Mouse (Mus musculus) G1E-ER4 (cell line): ENCODE measurements at regions not wholly inside any gene's neighbourhood (a gene's known extent, or its start where the extent isn't known, plus 50 kb on each side); places are given as distances from the start of the nearest gene placed in this dataset.

Experiments
- GATA1 ChIP-seq: IDR thresholded peaks from one replicate; pipeline ENCODE4 v1.8.0; 2012; ENCODE audit warnings: low read length, inconsistent platforms

DNA sequence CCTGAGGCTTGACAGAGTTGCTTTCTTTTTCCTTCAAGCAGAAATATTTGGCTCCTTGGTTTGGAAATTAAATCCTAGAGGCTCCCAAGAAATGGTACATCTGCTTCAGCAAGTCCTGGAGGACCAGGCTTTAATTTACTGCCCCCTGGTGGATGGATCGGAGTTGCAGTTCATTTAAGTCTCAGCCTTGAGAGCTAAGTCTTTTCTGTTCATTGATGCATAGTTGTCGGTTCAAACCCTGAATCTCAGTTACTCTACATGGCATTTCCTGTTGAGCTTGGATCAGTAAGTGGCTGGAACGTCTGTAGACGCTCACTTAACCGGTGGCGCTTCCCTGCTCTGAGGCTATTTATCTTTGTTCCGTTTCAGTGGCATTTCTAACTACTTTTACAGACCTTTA lies 422.2 kb downstream of the Efna5 start:
- TF ChIP-seq GATA1 = no peak

DNA sequence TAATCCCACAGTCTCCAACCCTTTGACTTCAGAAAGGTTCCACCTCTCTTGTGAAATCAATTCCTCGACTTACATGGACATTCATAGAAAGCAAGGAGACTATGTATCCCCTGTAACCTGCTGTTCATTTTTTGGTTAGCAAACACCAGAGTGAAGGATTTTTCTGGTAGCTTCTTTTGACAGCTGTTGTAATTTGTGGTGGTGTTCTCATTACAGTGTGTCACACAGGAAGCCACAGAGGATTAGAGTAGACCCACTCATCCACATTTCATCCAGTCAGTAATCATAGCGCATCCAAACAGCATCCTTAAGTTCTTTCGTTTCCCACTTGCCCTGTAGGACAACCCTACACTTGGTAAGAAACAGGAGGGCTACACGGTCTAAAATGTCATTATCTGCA lies 443.1 kb downstream of the Efna5 start:
- TF ChIP-seq GATA1 = no peak

DNA sequence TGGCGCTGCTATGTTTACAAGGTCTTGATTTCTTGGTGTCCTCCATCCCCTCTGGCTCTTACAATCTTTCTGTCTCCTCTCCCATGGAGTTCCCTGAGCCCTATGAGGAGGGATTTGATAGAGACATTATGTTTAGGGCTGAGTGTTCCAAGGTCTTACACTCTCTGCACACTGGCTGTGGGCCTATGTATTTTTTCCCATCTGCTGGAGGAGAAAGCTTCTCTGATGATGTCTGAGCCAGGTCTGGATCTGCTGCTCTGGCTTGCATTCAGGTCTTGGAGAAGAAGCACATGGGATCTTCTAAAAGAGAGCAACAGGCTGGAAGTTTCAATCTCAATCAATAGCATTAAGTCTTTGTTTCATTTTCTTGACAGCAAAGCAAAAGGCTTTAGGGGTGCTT lies 445.1 kb downstream of the Efna5 start:
- TF ChIP-seq GATA1 = no peak

DNA sequence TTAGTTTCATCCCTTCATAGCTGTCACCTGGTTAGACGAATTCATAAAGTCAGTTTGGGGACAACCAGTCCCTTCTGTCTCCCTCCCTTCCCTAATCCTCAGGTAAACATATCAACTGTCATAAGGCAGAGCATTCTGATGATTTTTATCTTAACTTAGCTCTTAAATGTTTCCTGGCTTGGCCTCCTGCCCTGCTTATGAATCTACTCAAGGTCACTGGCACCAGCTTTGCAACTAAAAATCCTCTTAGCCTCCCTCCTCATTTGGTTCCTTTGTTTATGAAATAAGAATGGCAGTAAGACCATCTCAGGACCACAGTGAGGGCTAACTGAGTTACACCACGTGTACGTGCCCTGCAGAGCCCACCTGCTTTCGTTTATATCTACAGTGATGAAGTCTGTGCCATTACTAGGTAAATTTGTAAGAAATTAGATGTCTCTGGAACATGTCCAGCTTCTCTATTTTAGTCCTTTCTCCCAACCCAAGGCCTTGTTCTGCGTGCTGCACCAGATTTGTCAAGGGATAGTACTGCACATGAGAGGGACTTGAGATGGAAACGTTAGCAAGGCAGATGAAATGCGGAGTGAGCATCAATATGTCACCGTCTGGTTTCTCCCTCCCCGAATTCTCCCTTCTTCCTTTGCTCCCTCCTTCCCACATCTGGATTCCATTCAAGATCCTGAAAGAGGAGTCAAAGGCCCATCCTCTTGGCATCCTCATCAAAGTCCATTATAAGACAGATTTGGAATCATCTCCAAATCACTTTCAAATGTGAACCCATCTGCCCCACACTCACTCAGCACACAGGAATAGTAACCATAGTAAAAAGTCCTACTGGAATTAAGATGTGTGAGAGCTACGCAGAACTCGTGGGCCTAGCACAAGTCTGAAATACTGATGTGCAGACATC lies 457.4 kb downstream of the Efna5 start:
- no peak for TF ChIP-seq GATA1

DNA sequence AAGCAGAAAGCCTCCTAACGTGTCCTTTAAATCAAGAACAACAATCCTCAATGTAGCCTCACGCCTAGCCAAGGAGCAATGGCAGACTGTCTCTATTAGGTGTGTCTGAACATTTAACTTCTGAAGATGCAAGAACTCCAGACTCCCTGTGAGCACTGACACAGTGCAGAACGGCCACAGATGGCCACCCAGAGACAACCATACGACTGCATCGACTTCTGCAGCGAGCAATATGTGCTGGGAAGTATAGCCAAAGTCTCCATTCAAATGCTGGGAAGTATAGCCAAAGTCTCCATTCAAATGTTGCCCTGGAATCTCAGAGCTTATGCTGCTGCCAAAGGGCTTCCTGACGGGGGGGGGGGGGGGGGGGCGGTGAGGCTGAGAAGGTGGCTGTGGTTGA lies 463.5 kb downstream of the Efna5 start:
- TF ChIP-seq GATA1 = no peak

DNA sequence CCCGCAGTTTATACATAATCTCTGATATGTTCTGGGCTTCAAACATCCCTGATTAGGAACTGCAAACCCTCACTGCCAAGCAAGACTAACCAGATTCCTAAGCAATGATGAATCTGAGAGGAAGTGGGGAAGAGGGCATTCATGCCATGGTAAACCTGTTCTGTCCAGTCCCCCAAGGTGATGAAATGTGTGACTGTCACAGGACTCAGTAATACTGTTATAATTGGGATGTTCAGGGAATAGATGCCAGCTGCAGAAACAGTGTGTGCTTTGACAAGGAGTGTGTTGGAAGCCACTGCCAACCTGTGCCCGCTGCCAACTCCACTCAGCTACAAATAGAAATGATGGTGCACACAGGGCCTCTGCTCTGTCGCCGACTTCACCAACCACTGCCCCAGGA lies 466.0 kb downstream of the Efna5 start:
- no peak for TF ChIP-seq GATA1

DNA sequence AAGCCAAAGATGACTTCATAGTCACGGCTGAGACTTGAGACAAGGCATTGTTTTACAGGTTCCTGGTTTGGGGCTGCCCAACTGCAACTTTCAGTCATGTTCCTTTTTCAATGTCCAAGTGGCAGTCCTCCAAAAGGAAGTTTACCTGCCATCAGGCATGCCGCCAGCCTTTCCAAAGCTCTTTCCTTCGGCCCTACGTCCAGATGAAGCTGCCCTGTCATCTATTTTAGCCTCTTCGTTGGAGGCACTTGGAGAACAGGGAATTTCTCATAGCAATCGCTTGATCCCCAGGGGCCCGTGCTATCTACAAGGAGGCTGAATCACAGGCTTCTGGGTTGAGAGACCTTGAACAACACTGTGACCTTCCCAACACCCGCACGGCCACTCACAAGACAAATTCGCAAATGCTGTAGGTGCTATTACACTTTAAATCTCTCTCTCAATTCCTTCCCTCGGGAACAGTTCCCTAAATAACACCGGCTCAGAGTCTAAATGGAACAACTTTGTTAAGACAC lies 468.4 kb downstream of the Efna5 start:
- no peak for TF ChIP-seq GATA1

DNA sequence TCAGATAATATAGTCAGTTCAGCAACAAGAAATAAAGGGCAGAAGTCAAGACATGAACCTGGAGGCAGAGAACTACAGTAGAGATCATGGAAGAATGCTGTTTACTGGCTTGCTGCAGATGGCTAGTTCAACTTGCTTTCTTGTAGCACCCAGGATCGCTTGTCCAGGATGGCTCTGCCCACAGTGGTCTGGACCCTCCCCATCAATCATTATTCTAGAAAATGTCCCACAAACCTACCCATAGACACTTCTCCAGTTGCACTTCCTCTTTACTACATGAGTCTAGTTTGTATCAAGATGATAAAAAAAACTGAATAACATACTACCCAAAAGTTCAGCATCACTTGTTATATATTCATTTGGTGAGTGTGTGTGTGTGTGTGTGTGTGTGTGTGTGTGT lies 477.4 kb downstream of the Efna5 start:
- TF ChIP-seq GATA1 = no peak

DNA sequence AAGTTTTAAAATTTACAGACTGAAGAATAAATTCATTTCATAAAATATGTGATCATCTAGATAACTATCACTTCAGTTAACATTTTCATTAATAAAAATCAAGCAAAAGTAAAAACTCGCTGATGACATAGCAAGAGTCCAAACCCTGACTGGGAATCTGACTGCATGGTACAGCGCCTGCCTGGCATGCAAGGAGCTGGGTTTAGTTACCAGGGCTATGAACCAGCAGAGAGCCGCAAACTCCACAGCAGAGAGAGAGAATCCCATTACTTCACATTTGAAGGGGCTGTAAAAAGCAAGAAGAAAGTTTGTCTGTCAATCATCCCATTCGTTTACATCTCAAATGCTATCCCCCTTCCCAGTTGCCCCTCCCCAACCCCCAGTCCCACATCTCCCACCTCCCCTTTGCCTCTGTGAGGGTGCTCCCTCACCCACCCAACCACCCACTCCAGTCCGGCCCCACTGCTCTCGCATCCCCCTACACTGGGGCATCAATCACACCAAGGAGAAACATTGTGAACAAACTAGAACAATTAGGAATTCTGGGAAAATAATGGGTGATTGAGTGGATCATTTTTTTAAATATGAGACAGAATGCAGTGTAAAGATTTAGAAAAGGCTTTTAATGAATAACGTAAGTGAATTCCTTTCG lies 487.6 kb downstream of the Efna5 start:
- TF ChIP-seq GATA1 = no peak

DNA sequence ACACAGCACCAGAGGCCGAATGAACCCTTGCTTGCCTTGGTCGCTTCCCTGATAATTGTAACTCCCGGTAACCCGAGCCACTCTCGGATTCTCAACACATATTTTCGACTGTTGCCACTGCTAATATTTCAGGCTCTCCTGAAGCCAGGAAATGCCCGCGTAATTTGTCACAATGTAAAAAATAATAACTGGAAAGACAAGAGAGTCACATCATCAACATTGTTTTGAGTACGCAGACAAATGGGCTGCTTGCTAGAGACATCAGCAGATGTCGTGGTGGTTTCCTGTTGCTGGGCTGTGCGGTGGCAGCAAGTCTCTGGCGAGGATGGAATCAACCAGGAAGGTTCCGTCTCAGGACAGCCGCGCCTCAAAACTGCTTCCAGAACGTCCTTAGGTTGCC lies 497.1 kb downstream of the Efna5 start:
- TF ChIP-seq GATA1 = no peak

DNA sequence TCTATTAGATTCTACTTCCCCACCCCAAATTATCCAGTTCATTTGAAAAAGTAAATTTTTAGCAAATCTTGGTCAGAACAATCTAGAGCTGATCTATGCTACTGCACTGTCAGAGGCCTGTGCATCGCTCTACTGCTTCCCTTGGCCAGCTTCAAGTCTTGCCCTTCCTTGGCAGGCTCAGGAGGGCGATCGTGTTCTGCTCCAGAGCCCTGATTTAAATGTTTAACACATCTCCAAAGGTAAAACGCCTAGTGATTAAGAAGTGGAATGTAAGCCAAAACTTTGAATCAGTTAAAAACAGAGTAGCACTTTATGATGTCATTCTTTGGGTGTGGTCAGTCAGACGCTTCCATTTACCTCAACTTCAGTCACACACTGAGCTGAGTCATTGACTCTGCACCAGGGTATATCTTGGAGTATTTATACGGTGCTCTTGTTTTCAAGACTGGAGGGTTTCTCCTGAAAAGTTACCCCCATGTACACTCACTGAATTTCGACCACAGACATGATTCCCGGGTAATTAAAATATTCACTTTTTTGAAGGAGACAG lies 502.2 kb downstream of the Efna5 start:
- TF ChIP-seq GATA1 = no peak

DNA sequence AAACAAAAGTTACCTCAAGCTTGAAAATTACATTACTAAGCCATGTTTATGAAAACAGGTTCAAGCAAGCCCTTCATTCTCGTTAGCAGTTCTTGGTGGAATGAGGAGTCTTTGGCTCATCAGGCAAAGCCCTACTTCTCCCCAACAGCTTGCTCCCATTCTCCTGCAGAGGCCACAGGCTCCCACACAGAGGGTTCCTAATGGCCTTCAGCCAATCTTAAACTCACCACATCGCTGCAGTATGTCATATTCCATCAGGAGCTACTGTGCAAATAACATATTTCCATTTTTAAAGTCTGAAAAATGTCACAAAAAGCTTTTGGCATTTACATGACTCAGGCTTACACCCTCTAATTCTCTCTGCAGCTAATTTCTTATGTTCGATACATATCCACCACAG lies 512.0 kb downstream of the Efna5 start:
- no peak for TF ChIP-seq GATA1

DNA sequence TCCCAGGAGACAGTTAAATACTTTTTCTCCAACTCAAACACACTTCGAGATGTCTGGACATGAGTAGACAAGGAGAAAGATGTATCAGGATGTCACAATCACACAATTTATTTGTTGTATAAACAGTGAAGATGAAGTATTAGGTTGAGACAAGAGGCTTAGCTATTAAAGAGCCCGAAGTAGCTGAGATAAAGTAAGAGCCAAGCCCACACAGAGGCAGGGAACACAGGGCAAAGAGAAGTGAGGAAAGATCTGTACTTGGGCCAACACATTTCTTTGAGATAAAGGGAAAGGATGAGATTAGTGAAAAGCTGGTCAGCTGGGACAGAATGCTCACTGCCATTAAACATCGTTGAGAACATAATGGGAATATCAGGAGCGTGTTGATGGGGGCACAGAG lies 513.2 kb downstream of the Efna5 start:
- no peak for TF ChIP-seq GATA1

DNA sequence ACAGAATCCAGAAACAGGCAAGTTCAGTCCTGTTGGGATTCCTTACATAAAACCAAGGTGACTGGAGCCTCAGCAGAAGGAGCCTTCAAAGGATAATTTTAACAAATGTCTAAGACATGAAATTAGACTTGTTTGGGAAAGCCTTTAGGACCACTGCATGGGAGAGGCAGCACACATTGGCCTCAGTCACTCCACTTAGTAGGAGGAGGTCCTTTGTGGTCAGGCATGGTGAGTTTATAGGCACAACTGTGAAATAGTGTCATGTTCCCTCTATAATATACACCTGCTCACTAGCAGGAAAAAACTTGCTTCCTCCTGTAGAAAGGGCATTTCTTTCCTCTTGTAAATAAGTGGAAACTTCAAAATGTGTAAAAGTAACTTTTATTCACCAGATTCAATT lies 522.8 kb downstream of the Efna5 start:
- no peak for TF ChIP-seq GATA1

DNA sequence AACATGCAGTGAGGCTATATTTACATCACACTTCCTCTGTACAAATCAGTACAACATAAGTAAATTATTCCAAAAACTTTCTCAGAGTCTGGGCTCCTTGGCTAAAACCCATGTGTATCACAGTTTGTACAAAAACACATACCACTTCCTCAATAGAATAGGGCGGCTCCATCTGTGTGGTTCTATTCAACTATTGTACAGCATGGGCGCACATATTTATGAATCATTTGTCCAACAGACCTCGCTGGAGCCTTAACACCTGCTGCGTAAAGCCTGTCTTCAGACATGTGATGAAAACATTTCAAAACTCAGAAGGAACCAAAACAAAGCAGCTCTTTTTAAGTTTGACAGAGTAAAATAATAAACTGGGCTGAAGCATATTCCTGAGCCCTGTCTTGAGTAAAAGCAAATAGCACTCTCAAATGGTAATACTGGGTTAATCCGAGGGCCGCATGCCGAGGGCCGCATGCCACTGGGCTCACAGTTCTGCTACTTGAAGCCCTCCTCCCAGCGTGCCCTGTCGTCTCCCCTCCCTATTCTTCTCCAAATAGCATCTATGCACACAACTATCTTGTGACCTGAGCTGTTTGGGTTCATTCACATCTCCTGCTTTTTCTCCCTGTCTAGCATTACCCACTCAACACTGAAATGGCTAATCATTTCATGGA lies 543.1 kb downstream of the Efna5 start:
- TF ChIP-seq GATA1 = no peak

DNA sequence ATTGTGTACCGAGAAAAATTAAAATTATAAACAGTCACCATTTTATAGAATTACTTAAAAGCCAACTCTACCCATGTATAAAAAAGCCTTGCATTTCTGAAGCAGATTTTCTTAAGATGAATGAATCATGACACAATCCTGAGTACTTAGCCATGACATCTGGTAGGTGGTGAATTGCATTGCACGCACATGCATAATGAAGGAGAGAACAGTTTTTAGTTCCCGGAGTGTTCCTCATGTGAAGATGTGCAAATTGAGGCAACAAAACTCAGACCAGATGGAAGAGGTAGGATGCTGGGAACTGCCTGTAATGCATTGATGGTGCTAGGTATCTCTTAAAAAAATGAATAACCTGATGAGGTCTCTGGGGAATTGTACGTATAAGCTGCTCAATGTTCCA lies 550.9 kb downstream of the Efna5 start:
- no peak for TF ChIP-seq GATA1
